Mouse (Mus musculus) layer of hippocampus, adult 11-12 months (tissue): ENCODE measurements around the gene Errfi1.

Experiments
- DNase-seq: peaks from one replicate; pipeline ENCODE4 v3.0.0; 2022; ENCODE audit warnings: low spot score

Errfi1 gene

GRCm38 (mm10) chr4:150915181-150915906 lies 61.6 kb downstream of the Errfi1 start:
- no peak for DNase-seq

DNA sequence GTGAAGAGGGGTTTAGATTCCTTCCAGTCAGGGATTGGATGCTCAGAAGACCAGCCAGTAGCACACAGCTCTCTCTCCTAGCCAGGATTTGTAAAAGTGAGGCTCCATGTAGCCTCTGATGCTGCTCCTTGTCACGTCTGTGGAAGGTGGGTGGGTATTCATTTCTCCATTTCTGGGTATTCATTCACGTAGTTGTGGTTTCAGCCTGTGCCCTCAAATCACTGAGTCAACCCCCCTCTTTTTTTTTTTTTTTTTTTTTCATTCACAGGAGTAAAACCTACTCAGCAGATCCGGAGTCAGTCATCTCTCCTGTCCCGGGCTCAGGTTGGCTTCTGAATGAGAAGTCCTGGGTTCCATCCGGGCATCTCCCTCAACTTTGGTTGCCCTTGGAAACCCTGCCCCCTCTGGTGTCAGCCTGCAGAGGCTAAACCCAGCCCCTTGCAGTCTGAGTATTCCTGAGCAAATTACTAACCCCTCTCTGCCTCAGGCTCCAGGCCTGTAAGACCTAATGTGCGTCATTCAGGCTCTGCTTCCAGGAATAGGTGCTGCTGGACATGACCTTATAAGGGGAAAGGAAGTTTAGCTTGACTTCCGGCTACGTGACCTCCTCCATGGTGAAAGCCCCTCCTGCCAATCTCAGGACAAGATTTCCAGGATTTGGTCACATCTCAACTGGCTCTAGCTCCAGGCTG lies 63.8 kb downstream of the Errfi1 start:
- no peak for DNase-seq
